Mouse (Mus musculus) ES-Bruce4 (cell line): ENCODE measurements at regions not wholly inside any gene's neighbourhood (a gene's known extent, or its start where the extent isn't known, plus 50 kb on each side); places are given as distances from the start of the nearest gene placed in this dataset.

Experiments
- H3K27ac ChIP-seq: 2 replicates; pipeline ENCODE4 v1.5.1; 2012; ENCODE audit warnings: low read length, inconsistent platforms; ENCODE audit not compliant: insufficient read depth
- H3K27me3 ChIP-seq: 2 replicates; pipeline ENCODE4 v1.6.1; 2012; ENCODE audit warnings: mild to moderate bottlenecking, low read length, inconsistent platforms; ENCODE audit not compliant: control insufficient read depth, poor library complexity, insufficient read depth, severe bottlenecking
- H3K36me3 ChIP-seq: 2 replicates; pipeline ENCODE4 v1.6.1; 2012; ENCODE audit warnings: inconsistent platforms, mild to moderate bottlenecking, low read length, moderate library complexity; ENCODE audit not compliant: control insufficient read depth, poor library complexity, insufficient read depth, severe bottlenecking
- H3K4me1 ChIP-seq: one replicate; pipeline ENCODE4 v1.8.1; 2011; ENCODE audit warnings: low read length; ENCODE audit not compliant: control insufficient read depth, insufficient read depth
- H3K4me3 ChIP-seq: 2 replicates; pipeline ENCODE4 v1.5.1; 2011; ENCODE audit warnings: low read depth, mild to moderate bottlenecking, low read length
- H3K9ac ChIP-seq: 2 replicates; pipeline ENCODE4 v1.6.1; 2012; ENCODE audit warnings: low read depth, mild to moderate bottlenecking, inconsistent platforms; ENCODE audit not compliant: poor library complexity, severe bottlenecking
- H3K9me3 ChIP-seq: replicated peaks from 2 replicates; pipeline ENCODE4 v1.6.1; 2012; ENCODE audit warnings: mild to moderate bottlenecking, low read length, inconsistent platforms; ENCODE audit not compliant: control insufficient read depth, poor library complexity, insufficient read depth, severe bottlenecking
- CTCF ChIP-seq: IDR thresholded peaks from one replicate; pipeline ENCODE4 v1.8.1; 2011; ENCODE audit warnings: low read depth, low read length
- EP300 ChIP-seq: IDR thresholded peaks from 2 replicates; pipeline ENCODE4 v1.6.1; 2011; ENCODE audit warnings: low read depth, low read length; ENCODE audit not compliant: insufficient read depth
- POLR2A ChIP-seq: IDR thresholded peaks from one replicate; pipeline ENCODE4 v1.8.1; 2011; ENCODE audit warnings: low read length; ENCODE audit not compliant: insufficient read depth

DNA sequence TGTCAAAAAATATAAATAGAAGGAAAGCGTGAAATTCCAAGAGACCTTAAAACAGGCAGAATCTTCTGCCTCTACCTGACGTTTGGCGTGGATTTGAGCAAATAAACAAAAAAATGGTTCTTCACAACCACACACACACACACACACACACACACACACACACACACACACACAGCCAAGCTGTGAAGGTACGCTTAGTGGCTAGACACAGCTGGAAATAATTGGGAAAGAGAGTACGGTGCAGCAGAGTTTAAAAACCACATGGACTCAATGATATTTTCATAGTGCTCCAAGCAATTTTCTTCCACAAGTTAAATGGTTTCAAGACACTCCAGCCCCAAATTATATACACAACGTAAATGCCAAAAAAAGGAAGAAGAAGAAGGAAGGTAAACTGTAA lies 600.4 kb downstream of the Kcnj2 start:
- TF ChIP-seq CTCF (no peak), POLR2A (no peak), EP300 (no peak)
- Histone ChIP-seq H3K36me3 (no peaks in the 10 kb centered on the region), H3K27ac (no peak overlapping the region), H3K9ac (no peak overlapping the region), H3K9me3 (no peaks in the 10 kb centered on the region), H3K27me3 (no peaks in the 10 kb centered on the region), H3K4me1 (no peaks in the 10 kb centered on the region), H3K4me3 (no peak overlapping the region)

DNA sequence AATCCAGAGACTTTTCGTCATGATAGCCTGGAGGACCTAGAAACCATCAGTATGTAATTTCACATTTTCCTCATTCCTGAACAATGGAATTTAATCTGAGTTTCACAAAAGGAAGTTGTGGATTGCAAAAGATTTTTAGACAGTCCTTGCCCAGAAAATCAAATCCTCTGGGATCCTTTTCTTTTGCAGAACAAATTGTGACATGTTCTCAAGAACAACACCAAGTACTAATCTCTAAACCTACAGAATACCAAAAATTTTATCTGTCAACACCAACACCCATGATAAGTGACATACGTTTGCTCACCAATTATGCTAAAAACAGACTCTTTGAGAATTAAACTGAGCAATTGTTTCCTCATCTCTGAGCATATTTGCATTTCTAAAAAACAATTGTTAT lies 605.9 kb downstream of the Kcnj2 start:
- Histone ChIP-seq H3K27ac (no peak overlapping the region), H3K9ac (no peak overlapping the region), H3K36me3 (no peaks in the 10 kb centered on the region), H3K9me3 (no peaks in the 10 kb centered on the region), H3K27me3 (no peaks in the 10 kb centered on the region), H3K4me3 (no peak overlapping the region), H3K4me1 (no peaks in the 10 kb centered on the region)
- TF ChIP-seq CTCF (no peak), EP300 (no peak), POLR2A (no peak)

- Histone ChIP-seq H3K9me3 (no peaks in the 10 kb centered on the region), H3K9ac (no peak overlapping the region), H3K4me1 (no peaks in the 10 kb centered on the region), H3K4me3 (no peak overlapping the region), H3K27ac (no peak overlapping the region), H3K27me3 (no peaks in the 10 kb centered on the region), H3K36me3 (no peaks in the 10 kb centered on the region)
- TF ChIP-seq POLR2A (no peak), EP300 (no peak)
These were observed 609.7 kb downstream of the Kcnj2 start for GRCm38 (mm10) chr11:111675673-111676072.

DNA sequence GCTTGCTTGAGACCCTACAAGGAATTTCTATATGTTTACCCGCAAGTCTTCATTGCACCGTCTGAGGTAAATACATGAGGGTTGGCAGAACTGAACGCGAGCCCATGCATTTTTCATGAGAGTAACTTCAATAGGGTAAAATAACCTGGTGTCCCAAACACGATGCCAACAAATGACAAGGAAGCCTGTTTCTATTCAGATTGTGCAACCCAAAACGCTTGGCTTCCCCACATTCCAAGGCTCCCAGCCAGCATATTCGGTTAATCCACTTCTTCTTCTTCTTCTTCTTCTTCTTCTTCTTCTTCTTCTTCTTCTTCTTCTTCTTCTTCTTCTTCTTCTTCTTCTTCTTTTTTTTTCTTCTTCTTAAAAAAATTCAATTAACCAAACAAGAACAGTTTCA lies 616.4 kb downstream of the Kcnj2 start:
- Histone ChIP-seq H3K4me3 (no peak overlapping the region), H3K9me3 (no peaks in the 10 kb centered on the region), H3K27me3 (no peaks in the 10 kb centered on the region), H3K9ac (no peak overlapping the region), H3K36me3 (no peaks in the 10 kb centered on the region), H3K4me1 (no peaks in the 10 kb centered on the region), H3K27ac (no peak overlapping the region)
- TF ChIP-seq EP300: no peak
- TF ChIP-seq CTCF: no peak
- no peak for TF ChIP-seq POLR2A

- Histone ChIP-seq H3K4me3 (no peak overlapping the region), H3K9me3 (no peaks in the 10 kb centered on the region), H3K27me3 (no peaks in the 10 kb centered on the region), H3K27ac (no peak overlapping the region), H3K4me1 (no peaks in the 10 kb centered on the region), H3K9ac (no peak overlapping the region), H3K36me3 (no peaks in the 10 kb centered on the region)
- TF ChIP-seq EP300: no peak
These were observed 617.9 kb downstream of the Kcnj2 start for GRCm38 (mm10) chr11:111683909-111684308.

DNA sequence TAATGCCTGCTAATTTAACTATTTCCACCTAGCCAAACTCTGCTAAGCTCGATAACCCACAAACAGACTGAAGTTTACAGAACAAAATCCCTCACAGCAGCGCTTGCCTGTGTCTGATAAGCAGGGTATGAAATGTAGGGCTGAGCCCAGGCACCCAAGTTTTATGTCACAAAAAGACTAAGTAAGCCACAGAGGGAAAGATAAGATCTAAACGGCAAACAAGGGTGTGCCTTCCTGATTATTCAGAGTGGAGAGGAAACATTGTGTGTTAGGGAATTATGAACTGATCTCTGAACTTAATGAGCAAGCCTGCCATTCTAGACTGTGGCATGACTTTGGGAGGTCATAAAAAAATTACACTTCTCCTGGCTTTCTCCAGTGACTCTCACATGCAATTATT lies 621.8 kb downstream of the Kcnj2 start:
- Histone ChIP-seq H3K9me3 (no peaks in the 10 kb centered on the region), H3K4me1 (no peaks in the 10 kb centered on the region), H3K4me3 (no peak overlapping the region), H3K27ac (no peak overlapping the region), H3K9ac (no peak overlapping the region), H3K36me3 (no peaks in the 10 kb centered on the region), H3K27me3 (no peaks in the 10 kb centered on the region)
- TF ChIP-seq EP300: no peak
- no peak for TF ChIP-seq CTCF
- no peak for TF ChIP-seq POLR2A
